Mouse (Mus musculus) frontal cortex, postnatal 10 days (tissue): ENCODE results near the gene Ivd.

Experiments
- DNase-seq, 2 experiments: peaks; one replicate each; pipeline ENCODE4 v3.0.0; 2022; ENCODE audit warnings: low spot score in 2 of 2, mixed read lengths in 1 of 2

Gene Ivd

DNA sequence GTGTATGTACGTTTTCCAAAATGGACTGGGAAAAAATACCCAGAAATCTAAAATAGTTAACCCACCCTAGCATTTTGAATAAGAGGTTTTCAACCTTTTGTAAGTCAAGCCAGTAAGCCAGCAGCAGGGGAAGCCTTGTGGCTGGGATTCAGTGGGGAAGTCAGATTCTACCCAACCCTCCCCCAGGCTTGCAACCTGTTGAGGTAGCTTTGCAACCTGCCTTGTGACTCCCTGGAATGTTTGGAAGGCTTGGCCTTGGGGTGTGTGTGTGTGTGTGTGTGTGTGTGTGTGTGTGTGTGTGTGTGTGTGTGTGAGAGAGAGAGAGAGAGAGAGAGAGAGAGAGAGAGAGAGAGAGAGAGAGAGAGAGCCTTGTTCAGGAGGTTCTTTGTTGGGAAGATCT, 47.4 kb downstream of the Ivd start:
- DNase-seq = no peak

DNA sequence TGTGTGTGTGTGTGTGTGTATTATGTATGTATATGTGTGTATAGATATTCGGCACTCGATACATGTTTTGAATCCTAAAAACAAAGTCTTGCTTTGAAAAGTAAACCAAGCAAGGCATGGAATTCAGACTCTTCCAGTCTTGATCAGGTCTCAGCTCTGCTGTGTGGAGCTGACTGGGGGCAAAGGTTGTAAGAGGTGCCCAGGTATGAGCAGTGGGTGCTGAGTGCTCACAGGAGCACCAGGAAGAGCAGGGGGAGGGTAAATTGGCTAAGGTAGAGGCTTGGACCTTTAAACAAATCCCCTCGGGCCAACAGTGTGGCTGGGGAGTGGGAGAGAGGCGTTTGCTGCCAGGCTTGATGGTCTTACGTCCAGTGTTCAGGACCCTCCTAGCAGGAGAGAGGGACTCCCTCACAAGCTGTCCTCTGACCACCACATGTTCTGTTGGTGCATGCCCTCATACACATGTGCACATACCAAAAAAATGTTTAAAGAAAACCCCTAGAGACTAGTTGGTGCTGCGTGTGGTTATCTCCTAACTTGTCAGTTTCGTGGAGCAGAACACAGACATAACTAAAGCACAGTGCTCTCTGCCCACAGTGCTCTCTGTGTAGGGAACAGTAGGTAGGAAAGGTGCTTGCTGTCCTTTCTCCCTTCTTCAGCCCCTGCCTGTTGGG, 49.0 kb downstream of the Ivd start:
- no peak for DNase-seq

DNA sequence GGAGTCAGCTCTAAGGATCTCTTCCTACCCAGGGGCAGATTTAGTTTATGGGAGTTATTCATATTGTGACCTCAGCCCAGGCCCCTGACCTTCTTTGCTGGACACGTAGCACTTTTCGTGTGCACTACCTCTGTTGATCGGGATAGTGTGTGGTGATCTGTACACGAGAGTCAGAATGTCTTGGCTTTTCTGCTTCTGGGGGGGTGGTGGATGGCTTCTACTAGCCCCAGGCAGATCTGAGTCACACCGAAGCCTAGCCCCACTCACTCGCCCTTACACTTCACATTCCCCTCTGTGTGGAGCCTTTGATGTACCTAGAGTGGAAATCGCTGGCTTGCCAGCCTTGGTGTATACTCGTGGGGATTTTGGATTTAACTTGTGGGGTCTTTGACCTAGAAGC, 51.0 kb downstream of the Ivd start:
- DNase-seq = no peak

DNA sequence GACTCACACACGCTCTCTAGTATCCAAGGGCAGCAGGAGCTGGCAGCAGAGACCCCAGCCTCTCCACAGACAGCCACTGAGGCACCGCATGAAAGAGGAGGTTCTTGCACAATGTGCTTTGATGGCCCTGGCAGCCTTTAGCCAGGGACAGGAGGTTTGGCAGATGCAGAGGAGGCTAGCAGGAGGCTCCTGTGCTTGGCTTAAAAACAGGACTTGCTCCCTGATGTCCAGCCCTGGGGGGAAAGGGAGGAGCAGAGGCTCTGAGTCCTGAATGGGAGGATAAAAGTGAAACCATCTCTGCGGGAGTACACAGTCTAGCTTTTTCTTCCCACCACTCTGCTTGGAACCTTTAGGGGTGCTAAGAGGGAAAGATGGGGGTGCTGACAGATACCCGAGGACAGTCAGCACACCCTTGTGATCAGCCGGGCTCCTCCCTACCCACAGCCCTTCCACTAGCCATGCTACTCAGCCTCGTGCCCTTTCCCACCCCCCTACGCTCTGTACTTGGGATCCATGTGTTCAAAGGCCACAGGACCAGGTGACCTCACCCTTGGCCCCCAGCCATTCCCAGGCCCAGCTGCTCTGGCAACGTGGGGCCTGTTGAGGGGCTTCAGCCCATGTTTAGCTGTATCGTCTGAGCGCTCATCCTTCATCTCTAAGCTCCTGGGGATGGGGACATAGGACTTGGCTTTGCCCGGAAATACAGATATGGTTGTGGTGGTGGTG, 52.0 kb downstream of the Ivd start:
- DNase-seq = no peak

DNA sequence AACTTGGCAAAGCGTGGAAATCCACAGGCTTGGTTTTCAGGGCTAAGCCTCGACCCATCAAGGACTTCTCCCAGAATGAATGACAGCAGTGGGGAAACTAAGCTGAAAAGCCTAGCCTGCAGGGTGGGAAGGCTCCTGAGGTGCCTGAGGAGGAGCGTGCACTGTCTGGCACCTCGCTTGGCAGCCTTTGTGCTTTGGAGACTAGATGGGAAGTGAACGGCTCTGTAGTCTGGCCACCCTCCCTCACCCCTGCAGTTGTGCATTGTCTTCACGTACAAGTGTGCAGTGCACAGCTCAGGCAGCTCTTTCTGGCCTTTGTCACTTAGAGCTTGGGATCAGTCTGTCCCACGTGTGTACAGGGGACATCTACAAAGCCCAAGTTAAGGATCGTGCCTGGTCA, 52.9 kb downstream of the Ivd start:
- no peak for DNase-seq

DNA sequence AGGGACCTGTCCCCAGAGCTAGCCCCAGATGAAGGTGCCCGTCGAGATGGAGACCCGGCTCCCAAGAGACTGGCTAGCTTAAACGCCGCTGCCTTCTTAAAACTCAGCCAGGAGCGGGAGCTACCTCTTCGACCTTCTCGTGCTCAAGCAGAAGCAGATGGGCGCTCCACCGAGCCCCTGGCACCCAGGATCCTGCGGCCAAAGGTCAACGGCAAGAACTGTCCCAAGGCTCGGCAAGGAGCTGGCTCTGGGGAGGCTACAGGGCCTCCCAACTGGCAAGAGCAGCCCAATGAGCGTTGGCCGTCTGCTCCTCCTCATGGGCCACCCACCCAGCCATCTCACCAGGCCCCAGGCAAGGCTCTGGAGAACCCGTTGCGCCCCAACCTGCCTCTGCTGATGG, 54.7 kb downstream of the Ivd start:
- no peak for DNase-seq

DNA sequence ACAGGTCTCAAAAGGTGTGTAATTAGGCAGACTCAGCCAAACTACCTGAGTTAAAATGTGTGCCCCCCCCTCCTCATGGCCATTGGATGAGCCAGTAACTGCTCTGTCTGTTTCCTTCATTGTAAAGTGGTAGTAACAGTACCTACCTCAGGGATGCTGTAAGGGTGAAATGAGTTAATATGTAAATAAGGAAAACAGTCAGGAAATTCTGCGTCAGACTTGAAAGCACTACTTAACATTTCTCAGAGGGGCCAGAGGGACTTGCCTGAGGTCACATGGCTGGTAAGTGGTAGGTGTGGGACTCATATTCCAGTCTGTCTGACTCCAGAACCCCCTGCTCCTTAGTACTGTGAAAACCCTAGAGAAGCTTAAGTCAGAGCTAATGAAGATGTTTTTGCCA, 56.8 kb downstream of the Ivd start:
- DNase-seq = no peak

DNA sequence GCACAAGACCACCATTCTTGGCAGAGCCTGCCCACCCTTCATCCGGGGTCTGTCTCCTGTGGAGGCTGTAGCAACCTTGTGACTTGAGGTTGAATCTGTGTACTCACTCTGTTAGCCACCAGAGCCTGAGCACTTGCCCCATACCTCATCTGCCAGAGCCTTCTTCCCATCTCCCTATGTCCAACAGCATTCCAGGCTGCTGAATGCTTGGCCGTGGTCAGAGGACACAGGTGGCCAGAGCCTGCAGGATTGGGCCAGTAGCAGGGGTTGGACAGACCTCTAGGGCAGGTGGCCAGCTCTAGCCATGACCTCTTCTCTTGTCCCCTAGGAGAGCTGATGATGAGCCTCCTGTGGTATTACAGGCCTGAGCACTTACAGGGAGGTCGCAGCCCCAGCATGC, 58.7 kb downstream of the Ivd start:
- no peak for DNase-seq

DNA sequence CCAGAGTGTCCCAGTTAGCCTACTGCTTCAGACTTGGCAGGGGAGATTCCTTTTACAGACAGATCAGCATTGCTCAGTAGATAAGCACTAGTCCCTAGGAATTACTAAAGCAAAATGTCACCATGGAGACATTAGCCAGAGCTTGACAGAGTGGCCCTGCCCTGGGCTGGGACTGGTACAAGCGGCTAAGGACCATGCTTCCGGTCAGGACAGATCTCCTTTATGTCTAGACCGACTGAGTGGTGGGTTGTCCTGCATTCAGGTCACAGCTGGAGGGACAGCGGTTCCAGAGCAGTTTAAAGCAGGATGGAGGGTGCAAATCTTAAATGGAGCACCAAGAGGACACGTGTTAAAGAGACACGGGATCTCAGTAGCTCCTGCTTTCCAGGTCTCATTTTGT, 64.2 kb downstream of the Ivd start:
- DNase-seq = no peak

DNA sequence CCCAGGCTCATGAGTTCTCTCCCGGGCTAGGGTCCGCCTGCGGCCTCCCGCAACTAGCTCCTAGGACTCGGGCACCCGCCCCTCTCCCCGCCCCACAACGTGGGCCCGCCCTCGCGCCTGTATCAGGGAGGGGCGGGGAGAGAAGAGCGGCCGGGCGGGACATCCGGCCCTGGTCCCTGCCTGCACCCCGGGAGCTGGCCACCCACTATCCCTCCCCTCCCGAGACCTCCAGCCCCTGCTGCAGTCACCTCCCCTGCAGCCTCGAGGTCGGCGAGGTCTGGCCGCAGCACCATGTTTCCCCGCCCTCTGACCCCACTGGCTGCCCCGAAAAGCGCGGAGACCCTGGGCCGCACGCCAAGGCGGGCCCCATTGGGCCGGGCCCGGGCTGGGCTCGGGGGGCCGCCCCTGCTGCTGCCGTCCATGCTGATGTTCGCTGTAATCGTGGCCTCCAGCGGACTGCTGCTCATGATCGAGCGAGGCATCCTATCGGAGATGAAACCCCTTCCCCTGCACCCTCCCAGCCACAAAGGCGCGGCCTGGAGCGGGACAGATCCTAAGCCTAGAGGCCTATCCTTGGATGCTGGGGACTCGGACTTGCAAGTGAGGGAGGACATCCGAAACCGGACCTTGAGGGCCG, 64.7 kb downstream of the Ivd start, which contains the start of gene Chst14:
TSS of gene Chst14 (plus strand) at position 136 of the 637 bp plus-strand sequence.
- DNase-seq = peak in 1 of 2 experiments; percentile 49

DNA sequence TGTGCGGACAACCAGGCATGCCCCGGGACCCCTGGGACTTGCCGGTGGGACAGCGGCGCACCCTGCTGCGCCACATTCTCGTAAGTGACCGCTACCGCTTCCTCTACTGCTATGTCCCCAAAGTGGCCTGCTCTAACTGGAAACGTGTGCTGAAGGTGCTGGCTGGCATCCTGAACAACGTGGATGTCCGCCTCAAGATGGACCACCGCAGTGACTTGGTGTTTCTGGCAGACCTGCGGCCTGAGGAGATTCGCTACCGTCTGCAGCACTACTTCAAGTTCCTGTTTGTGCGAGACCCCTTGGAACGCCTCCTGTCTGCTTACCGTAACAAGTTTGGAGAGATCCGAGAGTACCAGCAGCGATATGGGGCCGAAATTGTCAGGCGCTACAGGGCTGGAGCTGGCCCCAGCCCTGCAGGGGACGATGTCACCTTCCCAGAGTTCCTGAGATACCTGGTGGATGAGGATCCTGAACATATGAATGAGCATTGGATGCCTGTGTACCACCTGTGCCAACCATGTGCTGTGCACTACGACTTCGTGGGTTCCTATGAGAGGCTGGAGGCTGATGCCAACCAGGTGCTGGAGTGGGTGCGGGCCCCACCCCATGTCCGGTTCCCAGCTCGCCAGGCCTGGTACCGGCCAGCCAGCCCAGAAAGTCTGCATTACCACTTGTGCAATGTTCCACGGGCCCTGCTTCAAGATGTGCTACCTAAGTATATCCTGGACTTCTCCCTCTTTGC, 65.4 kb downstream of the Ivd start:
- DNase-seq = no peak
